Mouse (Mus musculus) megakaryocyte, embryonic 14.5 days (primary cell): Measurements from ENCODE around the gene Dnmt3a.

Experiments used
- FLI1 ChIP-seq: IDR thresholded peaks from 2 replicates; pipeline ENCODE4 v1.6.1; 2012; ENCODE audit warnings: low read length, inconsistent platforms, mixed read lengths
- GATA1 ChIP-seq: IDR thresholded peaks from 3 replicates; pipeline ENCODE4 v1.6.1; 2012; ENCODE audit warnings: mixed read lengths, low read length, inconsistent platforms, borderline replicate concordance

- TF ChIP-seq GATA1 (no peak), FLI1 (no peak)
Measured at GRCm38 (mm10) chr12:3857773-3858172, 52.0 kb downstream of the Dnmt3a start.
